Mouse (Mus musculus) megakaryocyte-erythroid progenitor cell, adult 5-6 weeks (primary cell): ENCODE measurements around the gene Sv2a. TPM values are rescaled to one million over a fixed set of nuclear protein-coding genes. Genes with fewer than 3 reads are reported as not detected.

Source experiments
- ATAC-seq: replicated peaks from 2 replicates; pipeline ENCODE4 v1.8.0; 2016; ENCODE audit warnings: mild to moderate bottlenecking, inconsistent platforms; ENCODE audit not compliant: severe bottlenecking, poor library complexity, low FRiP score, low TSS enrichment
- total RNA-seq, 2 experiments: library from RNA; stranded (forward) in 1 of 2; stranded (reverse) in 1 of 2; fragments of 200-1000, 215-1000 nt in 1 of 2; fragments of >200 nt in 1 of 2; fragmentation: Nextera tagmentation in 1 of 2; gene quantifications; 2 replicates each; pipeline ENCODE4 v1.2.3; 2014 to 2017

The Sv2a gene
- total RNA-seq, 2 experiments from 2014 or later: 1.0 TPM; not detected in 1

- ATAC-seq: peak; percentile 11
Measured at GRCm38 (mm10) chr3:96237904-96238511, 57.1 kb downstream of the Sv2a start.

GRCm38 (mm10) chr3:96238954-96239793 is 58.2 kb downstream of the Sv2a start, which contains the start of gene Hist2h3c2:
TSS of gene Hist2h3c2 (minus strand) at chr3:96239127.
- ATAC-seq: peak; percentile 75

- peak; percentile 62 for ATAC-seq
Measured at GRCm38 (mm10) chr3:96239949-96240798, 59.2 kb downstream of the Sv2a start, which contains the start of gene Hist2h2aa2. TSS of gene Hist2h2aa2 (minus strand) at chr3:96240276.

- ATAC-seq: no peak
Measured at GRCm38 (mm10) chr3:96240799-96241197, 59.8 kb downstream of the Sv2a start.

- no peak for ATAC-seq
Measured at GRCm38 (mm10) chr3:96243921-96244572, 63.1 kb downstream of the Sv2a start.

Other genes starting within 250 kb of the Sv2a start
- 0.61 and 5.4 TPM in 2 replicates for gene Plekho1, start 185.2 kb upstream of the Sv2a start, total RNA-seq (2014; fragmentation: Nextera tagmentation)
- gene Plekho1, start 185.2 kb upstream of the Sv2a start, total RNA-seq (2017): 5.9 and 10.5 TPM in 2 replicates
- 29.7 and 38.8 TPM in 2 replicates for gene Vps45, start 122.7 kb upstream of the Sv2a start, total RNA-seq (2014; fragmentation: Nextera tagmentation)
- 13.4 and 16.6 TPM in 2 replicates for gene Vps45, start 122.7 kb upstream of the Sv2a start, total RNA-seq (2017)
- 9.7 and 12.3 TPM in 2 replicates for gene Otud7b, start 76.6 kb upstream of the Sv2a start, total RNA-seq (2014; fragmentation: Nextera tagmentation)
- 11.7 and 15.5 TPM in 2 replicates for gene Otud7b, start 76.6 kb upstream of the Sv2a start, total RNA-seq (2017)
- not detected in 2 replicates for gene Mtmr11, start 19.1 kb upstream of the Sv2a start, total RNA-seq (2014; fragmentation: Nextera tagmentation)
- gene Mtmr11, start 19.1 kb upstream of the Sv2a start, total RNA-seq (2017): not detected in 2 replicates
- gene Sf3b4, start 8.8 kb upstream of the Sv2a start, total RNA-seq (2014; fragmentation: Nextera tagmentation): 139 and 173 TPM in 2 replicates
- 24.7 and 36.9 TPM in 2 replicates for gene Sf3b4, start 8.8 kb upstream of the Sv2a start, total RNA-seq (2017)
- 35.9 and 55.4 TPM in 2 replicates for gene Bola1, start 38.6 kb downstream of the Sv2a start, total RNA-seq (2014; fragmentation: Nextera tagmentation)
- gene Bola1, start 38.6 kb downstream of the Sv2a start, total RNA-seq (2017): 39.3 and 44.8 TPM in 2 replicates
- 13.4 and 16.5 TPM in 2 replicates for gene Hist2h2ab, start 38.7 kb downstream of the Sv2a start, total RNA-seq (2014; fragmentation: Nextera tagmentation)
- 180 and 196 TPM in 2 replicates for gene Hist2h2ab, start 38.7 kb downstream of the Sv2a start, total RNA-seq (2017)
- 68.5 and 103 TPM in 2 replicates for gene Hist2h2ac, start 39.7 kb downstream of the Sv2a start, total RNA-seq (2014; fragmentation: Nextera tagmentation)
- gene Hist2h2ac, start 39.7 kb downstream of the Sv2a start, total RNA-seq (2017): 2,466 and 2,516 TPM in 2 replicates
- gene Hist2h2be, start 40.0 kb downstream of the Sv2a start, total RNA-seq (2014; fragmentation: Nextera tagmentation): 10.8 and 11.4 TPM in 2 replicates
- gene Hist2h2be, start 40.0 kb downstream of the Sv2a start, total RNA-seq (2017): 7.4 and 10.0 TPM in 2 replicates
- gene Hist2h3c2, start 58.0 kb downstream of the Sv2a start, total RNA-seq (2014; fragmentation: Nextera tagmentation): 238 and 244 TPM in 2 replicates
- 41.9 and 280 TPM in 2 replicates for gene Hist2h3c2, start 58.0 kb downstream of the Sv2a start, total RNA-seq (2017)
- 61.3 and 86.2 TPM in 2 replicates for gene Hist2h2aa2, start 59.1 kb downstream of the Sv2a start, total RNA-seq (2014; fragmentation: Nextera tagmentation)
- not detected in 2 replicates for gene Hist2h2aa2, start 59.1 kb downstream of the Sv2a start, total RNA-seq (2017)
- 17.9 and 44.2 TPM in 2 replicates for gene Hist2h2aa1, start 64.3 kb downstream of the Sv2a start, total RNA-seq (2014; fragmentation: Nextera tagmentation)
- 5,412 and 6,422 TPM in 2 replicates for gene Hist2h2aa1, start 64.3 kb downstream of the Sv2a start, total RNA-seq (2017)
- gene Hist2h3c1, start 65.5 kb downstream of the Sv2a start, total RNA-seq (2014; fragmentation: Nextera tagmentation): 2.9 and 4.4 TPM in 2 replicates
- gene Hist2h3c1, start 65.5 kb downstream of the Sv2a start, total RNA-seq (2017): not detected in 2 replicates
- 76.1 and 135 TPM in 2 replicates for gene Hist2h4, start 82.2 kb downstream of the Sv2a start, total RNA-seq (2014; fragmentation: Nextera tagmentation)
- 49.9 and 105 TPM in 2 replicates for gene Hist2h4, start 82.2 kb downstream of the Sv2a start, total RNA-seq (2017)
- 432 and 521 TPM in 2 replicates for gene Hist2h3b, start 87.5 kb downstream of the Sv2a start, total RNA-seq (2014; fragmentation: Nextera tagmentation)
- gene Hist2h3b, start 87.5 kb downstream of the Sv2a start, total RNA-seq (2017): 172 and 646 TPM in 2 replicates
- gene Hist2h2bb, start 88.6 kb downstream of the Sv2a start, total RNA-seq (2014; fragmentation: Nextera tagmentation): 1,021 and 1,485 TPM in 2 replicates
- gene Hist2h2bb, start 88.6 kb downstream of the Sv2a start, total RNA-seq (2017): 6,042 and 11,084 TPM in 2 replicates
- not detected in 2 replicates for gene Fcgr1, start 112.8 kb downstream of the Sv2a start, total RNA-seq (2014; fragmentation: Nextera tagmentation)
- gene Fcgr1, start 112.8 kb downstream of the Sv2a start, total RNA-seq (2017): 0.11 TPM in 1 of 2 replicates, not detected in the other